Mouse (Mus musculus): Measurements from ENCODE around the gene Krt17.
"Not testable (repeated sequence)": the region's sequence is repeated elsewhere in the genome, so short reads cannot be mapped to it uniquely, and the experiment has no call there.

Gene Krt17

GRCm38 (mm10) chr11:100269821-100270332 is 9.0 kb upstream of the Krt17 start, which contains the start of gene Krt42:
TSS of gene Krt42 (minus strand) at chr11:100269871.
- in situ Hi-C loops (cut with MseI, MboI) = no loop called here

GRCm38 (mm10) chr11:100262058-100262980 is 1.5 kb upstream of the Krt17 start:
- in situ Hi-C loops (cut with MseI, MboI) = no loop called here

GRCm38 (mm10) chr11:100261235-100261605 is 391 bp upstream of the Krt17 start:
- in situ Hi-C loops (cut with MseI, MboI) = no loop called here

- in situ Hi-C loops (cut with MseI, MboI) = no loop called here
Measured at GRCm38 (mm10) chr11:100259079-100259478, 1.8 kb downstream of the Krt17 start.

DNA sequence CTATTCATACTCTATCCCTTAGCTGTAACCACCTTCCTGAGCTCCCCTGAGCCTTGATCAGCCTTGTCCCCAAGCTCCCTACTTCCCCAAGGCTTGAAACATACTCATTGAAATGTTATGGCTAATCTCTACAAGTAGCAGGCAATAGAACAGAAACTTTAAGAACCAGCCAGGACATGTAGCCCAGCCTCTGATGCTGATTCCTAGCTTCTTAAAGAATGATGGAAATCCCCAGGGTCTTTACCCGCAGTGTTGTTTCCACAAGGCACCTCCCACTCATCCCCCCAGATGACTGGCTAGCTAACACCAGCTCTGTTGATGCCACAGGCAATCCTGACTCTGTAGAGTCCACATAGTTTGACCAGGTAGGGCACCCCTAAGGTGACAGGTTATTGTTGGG is 2.9 kb downstream of the Krt17 start:
- in situ Hi-C loops (cut with MseI, MboI) = no loop called here

GRCm38 (mm10) chr11:100255514-100255913 is 5.3 kb downstream of the Krt17 start:
- in situ Hi-C loops (cut with MseI, MboI) = no loop called here

DNA sequence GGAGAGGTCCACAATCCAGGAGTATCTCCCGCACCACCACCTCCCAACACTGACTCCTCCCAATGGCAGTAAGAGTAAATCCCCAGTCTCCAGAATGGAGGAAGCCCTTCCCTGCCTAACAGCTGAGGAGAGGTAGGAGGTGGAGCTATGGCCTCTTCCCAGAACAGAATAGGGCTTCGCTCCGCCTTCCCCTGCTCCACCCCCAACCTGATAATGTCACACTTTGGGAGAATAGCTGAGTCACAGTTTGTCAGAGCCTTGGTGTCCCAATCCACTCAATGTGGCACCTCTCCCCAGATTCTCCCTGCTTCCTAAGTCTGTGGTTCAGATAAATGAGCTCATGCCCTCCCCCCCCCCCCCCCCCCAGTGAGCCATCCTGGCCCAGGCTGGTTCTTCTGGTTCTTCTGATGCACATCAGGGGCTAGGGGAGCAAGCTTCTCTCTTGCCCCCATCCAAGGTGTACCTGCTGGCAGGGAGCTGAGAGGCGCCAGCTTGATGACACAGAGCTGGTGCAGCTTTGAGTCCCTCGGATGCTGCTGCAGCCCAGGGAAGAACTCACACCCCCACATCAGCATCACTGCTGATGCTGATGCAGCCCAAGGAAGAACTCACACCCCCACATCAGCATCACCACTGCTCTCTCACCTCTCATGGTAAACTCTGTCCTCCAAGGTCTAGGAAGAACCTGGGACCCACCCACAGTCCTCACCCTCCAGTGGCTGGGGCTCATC is 6.3 kb downstream of the Krt17 start:
- in situ Hi-C loops (cut with MseI, MboI) = no loop called here

DNA sequence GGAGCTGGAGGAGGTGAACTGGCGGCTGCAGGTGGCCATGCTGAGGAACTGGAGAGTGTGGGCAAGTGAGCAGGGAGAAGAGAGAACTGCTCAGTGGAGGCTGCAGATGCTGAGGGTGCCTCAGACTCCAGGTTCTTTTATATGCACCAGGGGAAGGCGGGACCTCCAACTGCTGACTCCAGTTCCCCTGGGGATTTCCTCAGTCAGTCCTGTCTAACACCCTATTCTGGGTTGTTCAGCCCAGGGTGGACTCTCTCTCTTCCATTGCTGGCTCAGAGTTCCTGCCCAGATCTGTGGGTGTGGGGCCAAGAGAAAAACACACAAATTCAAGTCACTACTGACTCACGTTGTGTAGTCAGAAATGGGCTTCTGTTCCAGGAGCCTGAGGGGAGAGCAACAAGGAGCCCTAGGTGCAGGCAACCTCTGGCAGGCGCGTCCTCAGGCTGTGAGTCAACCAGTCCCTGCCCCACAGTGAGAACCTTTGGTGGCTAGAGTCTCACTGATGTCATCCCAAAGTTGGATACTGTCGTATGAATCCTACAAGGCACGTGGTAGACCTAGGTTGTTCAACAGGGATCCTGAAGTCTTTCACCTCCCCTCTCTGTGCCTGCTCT is 11.9 kb downstream of the Krt17 start, which contains the start of gene Krt16:
Gene Krt16, minus strand, starts transcription at position 51 of the 614 bp plus-strand sequence.
- in situ Hi-C loops (cut with MseI, MboI) = no loop called here

- in situ Hi-C loops (cut with MseI, MboI) = not testable (repeated sequence)
Measured at GRCm38 (mm10) chr11:100246471-100246870, 14.4 kb downstream of the Krt17 start.

DNA sequence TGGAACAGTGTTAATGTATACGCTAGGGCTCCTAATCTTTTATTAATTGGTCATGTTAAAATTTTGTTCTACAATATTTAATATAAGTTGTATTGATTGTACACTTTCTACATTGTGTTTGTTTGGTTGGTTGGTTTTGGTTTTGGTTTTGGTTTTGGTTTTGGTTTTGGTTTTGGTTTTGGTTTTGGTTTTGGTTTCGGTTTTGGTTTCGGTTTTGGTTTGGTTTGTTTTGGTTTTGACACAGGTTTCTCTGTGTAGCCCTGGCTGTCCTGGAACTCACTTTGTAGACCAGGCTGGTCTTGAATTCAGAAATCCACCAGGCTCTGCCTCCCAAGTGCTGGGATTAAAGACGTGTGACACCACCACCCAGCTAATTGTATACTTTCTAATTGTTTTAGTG is 20.6 kb downstream of the Krt17 start:
- in situ Hi-C loops (cut with MseI, MboI) = not testable (repeated sequence)

GRCm38 (mm10) chr11:100221741-100222140 is 39.1 kb downstream of the Krt17 start:
- in situ Hi-C loops (cut with MseI, MboI) = no loop called here

DNA sequence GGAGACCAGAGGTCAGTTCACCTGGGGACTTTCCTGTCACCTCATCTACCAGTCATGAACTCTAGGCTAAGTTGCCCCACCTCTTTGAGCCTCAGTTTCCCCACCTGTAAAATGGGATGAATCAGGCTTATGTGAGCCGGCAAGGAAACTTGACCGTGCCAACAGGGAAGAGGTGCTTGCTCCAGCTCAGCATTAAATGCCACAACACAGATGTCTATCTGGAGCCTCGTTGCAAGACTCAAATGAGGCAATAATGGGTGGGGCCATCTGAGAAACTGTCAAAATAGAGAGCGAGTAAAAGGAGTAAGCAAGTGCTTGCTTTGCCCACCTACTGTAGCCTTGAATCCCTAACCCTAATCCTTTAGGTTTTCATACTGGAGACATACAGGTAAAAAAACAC is 41.5 kb downstream of the Krt17 start:
- in situ Hi-C loops (cut with MseI, MboI) = no loop called here

- in situ Hi-C loops (cut with MseI, MboI) = no loop called here
Measured at GRCm38 (mm10) chr11:100208542-100208941, 52.3 kb downstream of the Krt17 start.

- in situ Hi-C loops (cut with MseI, MboI) = no loop called here
Measured at GRCm38 (mm10) chr11:100207498-100207897, 53.3 kb downstream of the Krt17 start, which contains the start of gene Krt14. TSS of gene Krt14 (minus strand) at chr11:100207548.
